Mouse (Mus musculus) MEL (cell line): ENCODE results near the gene Cisd2. TPM values are rescaled to one million over a fixed set of nuclear protein-coding genes. Genes with fewer than 3 reads are reported as not detected.
A peak's percentile ranks its signal among the peaks of the same experiment; 100 is the strongest.

ENCODE experiments used
- DNase-seq: peaks from one replicate; pipeline ENCODE4 v3.0.0; 2011; ENCODE audit warnings: low read depth, low spot score
- H3K27ac ChIP-seq: 2 replicates; pipeline ENCODE4 v1.5.1; 2012; ENCODE audit warnings: low read depth, mild to moderate bottlenecking, control low read depth, low read length, moderate library complexity; ENCODE audit not compliant: control insufficient read depth
- H3K27me3 ChIP-seq, 2 experiments: fragments of 150-350 bp in 1 of 2; sonication (generic) in 1 of 2; 2 replicates each; pipeline ENCODE4 v1.6.1; 2012; ENCODE audit warnings: low read length in 2 of 2, mild to moderate bottlenecking in 2 of 2, improper control_type of control experiment in 1 of 2, moderate library complexity in 1 of 2; ENCODE audit not compliant: insufficient read depth in 2 of 2, control insufficient read depth in 1 of 2
- H3K36me3 ChIP-seq, 2 experiments: 2 replicates each; pipeline ENCODE4 v1.6.1; 2012 to 2014; ENCODE audit warnings: low read length in 2 of 2, improper control_type of control experiment in 1 of 2, inconsistent platforms in 1 of 2, mild to moderate bottlenecking in 1 of 2; ENCODE audit not compliant: insufficient read depth in 2 of 2, control insufficient read depth in 1 of 2
- H3K4me1 ChIP-seq, 2 experiments: fragments of 150-350 bp in 1 of 2; sonication (generic) in 1 of 2; 2 replicates each; pipeline ENCODE4 v1.6.1; 2012; ENCODE audit warnings: low read length in 2 of 2, improper control_type of control experiment in 1 of 2, mild to moderate bottlenecking in 1 of 2; ENCODE audit not compliant: insufficient read depth in 2 of 2, control insufficient read depth in 1 of 2
- H3K4me3 ChIP-seq, 2 experiments: fragments of 150-350 bp in 1 of 2; sonication (generic) in 1 of 2; 2 replicates each; pipeline ENCODE4 v1.5.1; 2012; ENCODE audit warnings: low read depth in 2 of 2, low read length in 2 of 2, mild to moderate bottlenecking in 2 of 2, moderate library complexity in 2 of 2, control low read depth in 1 of 2, improper control_type of control experiment in 1 of 2; ENCODE audit not compliant: control insufficient read depth in 1 of 2, insufficient read depth in 1 of 2
- H3K79me2 ChIP-seq: 2 replicates; pipeline ENCODE4 v1.6.1; 2012; ENCODE audit warnings: mild to moderate bottlenecking, low read length, moderate library complexity; ENCODE audit not compliant: control insufficient read depth, poor library complexity, insufficient read depth
- H3K9ac ChIP-seq: 2 replicates; pipeline ENCODE4 v1.6.1; 2012; ENCODE audit warnings: low read depth, mild to moderate bottlenecking, control low read depth, low read length, moderate library complexity; ENCODE audit not compliant: control insufficient read depth, poor library complexity, severe bottlenecking
- H3K9me3 ChIP-seq: fragments of 150-350 bp; sonication (generic); replicated peaks from 2 replicates; pipeline ENCODE4 v1.6.1; 2012; ENCODE audit warnings: mild to moderate bottlenecking, low read length, improper control_type of control experiment, moderate library complexity; ENCODE audit not compliant: insufficient read depth
- BHLHE40 ChIP-seq: IDR thresholded peaks from 2 replicates; pipeline ENCODE4 v1.6.1; 2012; ENCODE audit warnings: low read depth, mild to moderate bottlenecking, inconsistent platforms, low read length, improper control_type of control experiment, borderline replicate concordance
- CHD1 ChIP-seq: IDR thresholded peaks from 2 replicates; pipeline ENCODE4 v1.6.1; 2012; ENCODE audit warnings: low read depth, mild to moderate bottlenecking, inconsistent platforms, low read length, improper control_type of control experiment
- CHD2 ChIP-seq: IDR thresholded peaks from 2 replicates; pipeline ENCODE4 v1.6.1; 2011; ENCODE audit warnings: low read length, improper control_type of control experiment
- CTCF ChIP-seq, 3 experiments: IDR thresholded peaks in 2 of 3; conservative IDR thresholded peaks in 1 of 3; 2 replicates each; pipeline ENCODE4 v1.5.1; 2011 to 2012; ENCODE audit warnings: low read length in 3 of 3, low read depth in 2 of 3, mild to moderate bottlenecking in 2 of 3, improper control_type of control experiment in 1 of 3, inconsistent platforms in 1 of 3, mixed read lengths in 1 of 3, moderate library complexity in 1 of 3; ENCODE audit not compliant: control insufficient read depth in 1 of 3, insufficient read depth in 1 of 3, poor library complexity in 1 of 3, severe bottlenecking in 1 of 3
- ELF1 ChIP-seq: IDR thresholded peaks from 2 replicates; pipeline ENCODE4 v1.6.1; 2014; ENCODE audit warnings: low read depth, mild to moderate bottlenecking, inconsistent platforms, low read length, improper control_type of control experiment, moderate library complexity
- EP300 ChIP-seq, 2 experiments: IDR thresholded peaks; 2 replicates each; pipeline ENCODE4 v1.6.1; 2011; ENCODE audit warnings: improper control_type of control experiment in 2 of 2, low read length in 2 of 2, low read depth in 1 of 2, mild to moderate bottlenecking in 1 of 2
- GATA1 ChIP-seq: IDR thresholded peaks from 2 replicates; pipeline ENCODE4 v1.6.1; 2011; ENCODE audit warnings: low read depth, low read length, improper control_type of control experiment
- HCFC1 ChIP-seq: IDR thresholded peaks from 2 replicates; pipeline ENCODE4 v1.6.1; 2012; ENCODE audit warnings: low read depth, mild to moderate bottlenecking, inconsistent platforms, low read length, improper control_type of control experiment, moderate library complexity
- JUND ChIP-seq: IDR thresholded peaks from 2 replicates; pipeline ENCODE4 v1.6.1; 2011; ENCODE audit warnings: low read depth, mild to moderate bottlenecking, improper control_type of control experiment, low read length
- KAT2A ChIP-seq: conservative IDR thresholded peaks from 2 replicates; pipeline ENCODE4 v1.6.1; 2012; ENCODE audit warnings: low read depth, low read length, improper control_type of control experiment, inconsistent platforms
- MAX ChIP-seq: IDR thresholded peaks from 2 replicates; pipeline ENCODE4 v1.6.1; 2011; ENCODE audit warnings: low read length, improper control_type of control experiment
- MEF2A ChIP-seq: IDR thresholded peaks from 2 replicates; pipeline ENCODE4 v1.6.1; 2014; ENCODE audit warnings: low read depth, mild to moderate bottlenecking, inconsistent platforms, low read length, improper control_type of control experiment; ENCODE audit not compliant: poor library complexity, insufficient replicate concordance, severe bottlenecking; ENCODE audit errors: extremely low read depth
- MXI1 ChIP-seq: IDR thresholded peaks from 2 replicates; pipeline ENCODE4 v1.6.1; 2011; ENCODE audit warnings: mild to moderate bottlenecking, low read depth, low read length, improper control_type of control experiment
- MYB ChIP-seq: IDR thresholded peaks from 2 replicates; pipeline ENCODE4 v1.6.1; 2011; ENCODE audit warnings: mild to moderate bottlenecking, low read depth, low read length, improper control_type of control experiment
- MYC ChIP-seq: IDR thresholded peaks from 2 replicates; pipeline ENCODE4 v1.6.1; 2011; ENCODE audit warnings: low read depth, mild to moderate bottlenecking, low read length, improper control_type of control experiment, moderate library complexity
- NELFE ChIP-seq: IDR thresholded peaks from 2 replicates; pipeline ENCODE4 v1.6.1; 2011; ENCODE audit warnings: low read depth, low read length, improper control_type of control experiment
- NRF1 ChIP-seq: IDR thresholded peaks from 2 replicates; pipeline ENCODE4 v1.6.1; 2014; ENCODE audit warnings: low read depth, mild to moderate bottlenecking, inconsistent platforms, low read length, improper control_type of control experiment, moderate library complexity; ENCODE audit not compliant: poor library complexity, insufficient read depth, severe bottlenecking
- POLR2A ChIP-seq, 2 experiments: IDR thresholded peaks; 2 replicates each; pipeline ENCODE4 v1.6.1; 2011 to 2012; ENCODE audit warnings: low read length in 2 of 2, mild to moderate bottlenecking in 2 of 2, control low read depth in 1 of 2, improper control_type of control experiment in 1 of 2, low read depth in 1 of 2, moderate library complexity in 1 of 2; ENCODE audit not compliant: control insufficient read depth in 1 of 2, insufficient read depth in 1 of 2, poor library complexity in 1 of 2
- RAD21 ChIP-seq: IDR thresholded peaks from 2 replicates; pipeline ENCODE4 v1.6.1; 2011; ENCODE audit warnings: mild to moderate bottlenecking, low read depth, low read length, improper control_type of control experiment
- RCOR1 ChIP-seq: IDR thresholded peaks from 2 replicates; pipeline ENCODE4 v1.6.1; 2012; ENCODE audit warnings: low read depth, mild to moderate bottlenecking, inconsistent platforms, low read length, improper control_type of control experiment
- TAL1 ChIP-seq: IDR thresholded peaks from 2 replicates; pipeline ENCODE4 v1.6.1; 2012; ENCODE audit warnings: mild to moderate bottlenecking, inconsistent platforms, low read length, moderate library complexity, mixed read lengths
- UBTF ChIP-seq: IDR thresholded peaks from 2 replicates; pipeline ENCODE4 v1.6.1; 2012; ENCODE audit warnings: low read depth, mild to moderate bottlenecking, inconsistent platforms, low read length, improper control_type of control experiment, moderate library complexity, borderline replicate concordance; ENCODE audit not compliant: insufficient read depth
- ZC3H11A ChIP-seq: IDR thresholded peaks from 2 replicates; pipeline ENCODE4 v1.6.1; 2012; ENCODE audit warnings: low read depth, mild to moderate bottlenecking, inconsistent platforms, low read length, improper control_type of control experiment
- ZKSCAN1 ChIP-seq: IDR thresholded peaks from 2 replicates; pipeline ENCODE4 v1.6.1; 2012; ENCODE audit warnings: low read depth, mild to moderate bottlenecking, inconsistent platforms, low read length, improper control_type of control experiment, moderate library complexity
- ZMIZ1 ChIP-seq: IDR thresholded peaks from 2 replicates; pipeline ENCODE4 v1.6.1; 2012; ENCODE audit warnings: low read depth, mild to moderate bottlenecking, inconsistent platforms, low read length, improper control_type of control experiment, moderate library complexity
- ZNF384 ChIP-seq: IDR thresholded peaks from 2 replicates; pipeline ENCODE4 v1.6.1; 2012; ENCODE audit warnings: low read depth, mild to moderate bottlenecking, inconsistent platforms, low read length, improper control_type of control experiment
- polyA plus RNA-seq, 2 experiments: library from polyadenylated mRNA; stranded (reverse) in 1 of 2; unstranded in 1 of 2; fragments of >175 nt in 1 of 2; fragments of >200 nt in 1 of 2; gene quantifications; 2 replicates each; pipeline versions ENCODE4 v1.2.1 to v1.2.4; 2012; ENCODE audit warnings: low replicate concordance in 2 of 2, low read depth in 1 of 2; ENCODE audit not compliant: insufficient read length in 2 of 2, insufficient read depth in 1 of 2, missing spikeins in 1 of 2
- total RNA-seq: library from RNA; depleted of rRNA; stranded (reverse); fragments of 300-350 nt; gene quantifications from 2 replicates; pipeline ENCODE4 v1.2.3, GENCODE M21; 2012

Cisd2 gene
- total and polyA plus RNA-seq, 3 experiments: 23.9 to 26.9 TPM; not detected in 1

DNA sequence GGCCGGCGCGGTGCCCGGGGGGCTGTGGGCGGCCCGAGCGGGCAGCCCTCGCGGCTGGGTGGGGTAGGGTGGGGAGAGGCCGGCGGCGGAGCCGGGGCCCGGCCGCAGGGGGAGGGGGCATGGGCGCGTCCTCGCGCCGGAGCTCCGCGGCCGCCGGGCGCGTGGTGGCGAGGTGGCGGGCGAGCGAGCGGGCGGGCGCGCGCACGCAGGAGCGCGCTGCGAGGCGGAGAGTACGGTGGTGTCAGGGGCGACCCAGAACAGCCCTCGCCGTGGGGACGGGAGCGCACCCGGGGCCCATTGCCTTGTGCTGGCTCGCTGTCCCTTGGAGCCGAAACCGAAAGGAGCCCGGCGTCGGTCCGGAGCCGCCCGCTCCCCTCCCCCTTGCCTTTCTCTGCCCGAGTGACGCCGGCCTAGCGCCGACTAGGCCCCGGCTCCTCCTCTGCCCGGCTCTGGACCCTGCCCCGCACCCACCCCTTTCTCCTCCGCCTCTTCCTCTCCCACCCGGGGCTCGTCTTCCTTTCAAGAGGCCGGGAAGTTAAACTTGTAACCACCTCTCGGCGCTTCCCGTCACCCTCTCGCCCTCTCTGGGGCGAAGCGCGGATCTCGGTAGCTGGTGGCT lies 15.3 kb upstream of the Cisd2 start:
- Histone ChIP-seq H3K36me3 (peaks cover 25 to 33% of the 10 kb centered on the region in 2 experiments), H3K27me3 (no peaks in the 10 kb centered on the region), H3K79me2 (peaks cover 42% of the 10 kb centered on the region), H3K9ac (peak overlapping the region; percentile 94), H3K4me3 (peak overlapping the region; percentile 83 to 90), H3K4me1 (peaks cover 12 to 17% of the 10 kb centered on the region in 2 experiments; a peak in 3 of 4 replicates), H3K9me3 (no peaks in the 10 kb centered on the region), H3K27ac (peak overlapping the region; percentile 99)
- TF ChIP-seq CHD1: no peak
- no peak for TF ChIP-seq ZC3H11A
- TF ChIP-seq ELF1: 0 out of 2 replicates have a peak, but pooled peaks have one; percentile 49
- no peak for TF ChIP-seq EP300 (IDR thresholded peaks at IDR 0.05; ENCODE audit: low read depth in 1 of 2, low read length in 2 of 2)
- no peak for TF ChIP-seq ZMIZ1
- no peak for TF ChIP-seq ZNF384
- no peak for TF ChIP-seq GATA1
- TF ChIP-seq MAX: no peak
- no peak for TF ChIP-seq BHLHE40
- TF ChIP-seq NELFE: no peak
- no peak for TF ChIP-seq JUND
- no peak for TF ChIP-seq ZKSCAN1
- TF ChIP-seq POLR2A (IDR thresholded peaks at IDR 0.05; ENCODE audit: control insufficient read depth in 1 of 2, insufficient read depth in 1 of 2, low read depth in 1 of 2, low read length in 2 of 2, poor library complexity in 1 of 2): no peak; a peak in 2 of 4 replicates
- TF ChIP-seq RCOR1: no peak
- TF ChIP-seq HCFC1: peak; percentile 68; the same call in 1 of the 2 replicates
- no peak for TF ChIP-seq KAT2A
- TF ChIP-seq MXI1: no peak
- no peak for TF ChIP-seq RAD21
- 0 out of 6 replicates have a peak, but pooled peaks of 1 of the 3 experiments have one; percentile 10 for TF ChIP-seq CTCF (IDR thresholded peaks at IDR 0.05 in 2 of 3, conservative IDR thresholded peaks at IDR 0.05 in 1 of 3; ENCODE audit: control insufficient read depth in 1 of 3, insufficient read depth in 1 of 3, low read depth in 2 of 3, low read length in 3 of 3, poor library complexity in 1 of 3, severe bottlenecking in 1 of 3)
- TF ChIP-seq UBTF: 0 out of 2 replicates have a peak, but pooled peaks have one; percentile 28
- no peak for TF ChIP-seq MEF2A
- TF ChIP-seq CHD2: no peak
- no peak for TF ChIP-seq TAL1
- no peak for TF ChIP-seq MYB
- no peak for TF ChIP-seq NRF1
- TF ChIP-seq MYC: no peak
- peak; percentile 87 for DNase-seq
